Comparison of ENCODE assay signal across 13 mouse cellular contexts in genomic region chr5:139075791-139076190, GRCm38 (mm10).
A peak's percentile ranks its signal among the peaks of the same experiment; 100 is the strongest.
DNase-seq lines count a peak whose midpoint lies in the region; ATAC-seq and TF ChIP-seq lines count a peak whose summit lies in the region.
"Had no signal": no experiment of that assay in that cellular context is flagged by ENCODE, and none has a peak within 500 bp of the region (broad histone marks: within the 10 kb centered on the region; RNA-seq: fewer than 3 reads in every experiment).

No protein-coding gene starts in this region.

- TF ChIP-seq POLR2A in kidney, adult 2 months (IDR thresholded peaks at IDR 0.05; ENCODE audit: low read depth, low read length), result no peak

- H3K27ac ChIP-seq in forebrain, embryonic 16.5 days (ENCODE audit: low read length), result no peak overlapping the region
- H3K27ac ChIP-seq in forebrain, postnatal 0 days (ENCODE audit: low read depth, low read length), result no peak overlapping the region
- no peak overlapping the region for H3K27ac ChIP-seq in kidney, adult 2 months (ENCODE audit: insufficient read depth, low read depth, low read length)
- no peak overlapping the region for H3K27ac ChIP-seq in midbrain, embryonic 14.5 days (replicated peaks; ENCODE audit: low read depth, low read length)
- no peak overlapping the region for H3K27ac ChIP-seq in midbrain, embryonic 11.5 days (ENCODE audit: low read depth, low read length)
- H3K27ac ChIP-seq: embryonic facial prominence, embryonic 13.5 days; limb, embryonic 13.5 days; stomach, embryonic 15.5 days had no signal

- no peak overlapping the region for H3K9ac ChIP-seq in forebrain, embryonic 16.5 days (replicated peaks; ENCODE audit: low read depth, low read length)
- H3K9ac ChIP-seq in forebrain, postnatal 0 days, result no peak overlapping the region
- no peak overlapping the region for H3K9ac ChIP-seq in midbrain, embryonic 14.5 days (replicated peaks; ENCODE audit: low read length)
- H3K9ac ChIP-seq in midbrain, embryonic 11.5 days (ENCODE audit: low read length), result no peak overlapping the region
- H3K9ac ChIP-seq: embryonic facial prominence, embryonic 13.5 days; limb, embryonic 13.5 days; liver, postnatal 0 days; stomach, embryonic 15.5 days had no signal

- no peaks in the 10 kb centered on the region for H3K27me3 ChIP-seq in forebrain, embryonic 16.5 days (replicated peaks; ENCODE audit: control insufficient read depth, insufficient read depth, low read length)
- no peaks in the 10 kb centered on the region for H3K27me3 ChIP-seq in forebrain, postnatal 0 days (ENCODE audit: insufficient read depth, low read length)
- no peaks in the 10 kb centered on the region for H3K27me3 ChIP-seq in kidney, adult 2 months (replicated peaks; ENCODE audit: control insufficient read depth, insufficient read depth, low read length)
- no peaks in the 10 kb centered on the region for H3K27me3 ChIP-seq in midbrain, embryonic 14.5 days (ENCODE audit: control insufficient read depth, insufficient read depth, low read length)
- no peaks in the 10 kb centered on the region for H3K27me3 ChIP-seq in midbrain, embryonic 11.5 days (ENCODE audit: control insufficient read depth, insufficient read depth, low read length)
- H3K27me3 ChIP-seq: embryonic facial prominence, embryonic 13.5 days; limb, embryonic 13.5 days; stomach, embryonic 15.5 days had no signal

- no peaks in the 10 kb centered on the region for H3K36me3 ChIP-seq in forebrain, embryonic 16.5 days (ENCODE audit: control insufficient read depth, insufficient read depth)
- H3K36me3 ChIP-seq in forebrain, postnatal 0 days (ENCODE audit: insufficient read depth), result no peaks in the 10 kb centered on the region; the same call in 1 of the 2 replicates
- no peaks in the 10 kb centered on the region for H3K36me3 ChIP-seq in kidney, adult 2 months (ENCODE audit: control insufficient read depth, insufficient read depth, low read length)
- no peaks in the 10 kb centered on the region for H3K36me3 ChIP-seq in midbrain, embryonic 14.5 days (ENCODE audit: control insufficient read depth, insufficient read depth, low read length)
- H3K36me3 ChIP-seq in midbrain, embryonic 11.5 days (ENCODE audit: control insufficient read depth, insufficient read depth, low read length), result no peaks in the 10 kb centered on the region
- H3K36me3 ChIP-seq: G1E; limb, embryonic 13.5 days; stomach, embryonic 15.5 days had no signal

- 0 out of 2 replicates have a peak, but pooled peaks have one; percentile 25 for ATAC-seq in forebrain, embryonic 16.5 days
- no peak for ATAC-seq in forebrain, postnatal 0 days
- no peak for ATAC-seq in midbrain, embryonic 14.5 days (ENCODE audit: low FRiP score, low TSS enrichment)
- ATAC-seq in midbrain, embryonic 11.5 days (ENCODE audit: low FRiP score), result no peak

- H3K4me1 ChIP-seq in forebrain, embryonic 16.5 days (replicated peaks; ENCODE audit: control insufficient read depth, insufficient read depth, low read length), result peaks cover 24% of the 10 kb centered on the region
- H3K4me1 ChIP-seq in forebrain, postnatal 0 days (ENCODE audit: insufficient read depth), result no peaks in the 10 kb centered on the region
- no peaks in the 10 kb centered on the region for H3K4me1 ChIP-seq in kidney, adult 2 months (ENCODE audit: control insufficient read depth, insufficient read depth, low read length)
- H3K4me1 ChIP-seq in midbrain, embryonic 14.5 days (ENCODE audit: control insufficient read depth, insufficient read depth, low read length), result peaks cover 3% of the 10 kb centered on the region
- no peaks in the 10 kb centered on the region for H3K4me1 ChIP-seq in midbrain, embryonic 11.5 days (ENCODE audit: control insufficient read depth, insufficient read depth, low read length)

- H3K4me3 ChIP-seq in forebrain, embryonic 16.5 days (replicated peaks; ENCODE audit: low read length), result no peak overlapping the region
- H3K4me3 ChIP-seq in forebrain, postnatal 0 days (ENCODE audit: low read depth, low read length), result no peak overlapping the region
- H3K4me3 ChIP-seq in kidney, adult 2 months (ENCODE audit: insufficient read depth, low read depth, low read length), result no peak overlapping the region
- no peak overlapping the region for H3K4me3 ChIP-seq in midbrain, embryonic 14.5 days (replicated peaks; ENCODE audit: low read depth, low read length)
- H3K4me3 ChIP-seq in midbrain, embryonic 11.5 days (ENCODE audit: low read depth, low read length), result no peak overlapping the region
- H3K4me3 ChIP-seq: embryonic facial prominence, embryonic 13.5 days; gastrocnemius, adult 2 months; limb, embryonic 13.5 days; stomach, embryonic 15.5 days had no signal

- TF ChIP-seq CTCF in forebrain, postnatal 0 days (IDR thresholded peaks at IDR 0.05; ENCODE audit: low read depth), result no peak
- TF ChIP-seq CTCF in kidney, adult 2 months (conservative IDR thresholded peaks at IDR 0.05; ENCODE audit: insufficient read depth, insufficient read length, low read depth, low read length), result no peak

- H3K9me3 ChIP-seq in forebrain, embryonic 16.5 days (ENCODE audit: control insufficient read depth, low read length), result no peaks in the 10 kb centered on the region
- H3K9me3 ChIP-seq in forebrain, postnatal 0 days (ENCODE audit: low read length), result no peaks in the 10 kb centered on the region
- no peaks in the 10 kb centered on the region for H3K9me3 ChIP-seq in midbrain, embryonic 14.5 days (ENCODE audit: control insufficient read depth, low read length)
- H3K9me3 ChIP-seq in midbrain, embryonic 11.5 days (ENCODE audit: control insufficient read depth, low read length), result no peaks in the 10 kb centered on the region
- H3K9me3 ChIP-seq: embryonic facial prominence, embryonic 13.5 days; G1E; limb, embryonic 13.5 days; stomach, embryonic 15.5 days had no signal

- no peak overlapping the region for H3K4me2 ChIP-seq in forebrain, embryonic 16.5 days (ENCODE audit: low read length)
- H3K4me2 ChIP-seq in forebrain, postnatal 0 days (ENCODE audit: low read depth), result no peak overlapping the region
- H3K4me2 ChIP-seq in midbrain, embryonic 14.5 days (ENCODE audit: low read length), result no peak overlapping the region
- no peak overlapping the region for H3K4me2 ChIP-seq in midbrain, embryonic 11.5 days
- H3K4me2 ChIP-seq: embryonic facial prominence, embryonic 13.5 days; limb, embryonic 13.5 days; stomach, embryonic 15.5 days had no signal

- 26% methylated on average over 9 of the region's 9 CpGs for WGBS in forebrain, embryonic 16.5 days
- 19% methylated on average over 9 of the region's 9 CpGs for WGBS in forebrain, postnatal 0 days
- 17% methylated on average over 9 of the region's 9 CpGs for WGBS in kidney, adult 2 months
- 48% methylated on average over 9 of the region's 9 CpGs for WGBS in midbrain, embryonic 14.5 days
- WGBS in midbrain, embryonic 11.5 days, result 67% methylated on average over 9 of the region's 9 CpGs

- DNase-seq in forebrain, postnatal 0 days, result no peak
- peak; percentile 7 for DNase-seq in kidney, adult 11 months
- DNase-seq in kidney, adult 2 months, result no peak
- peak; percentile 38 for DNase-seq in midbrain, embryonic 14.5 days
- DNase-seq in midbrain, embryonic 11.5 days (ENCODE audit: low spot score, missing footprints), result no peak
- peak; percentile 52 for DNase-seq in brain, adult 2 months (ENCODE audit: low read depth, low spot score)

Comparison
In these comparisons a context has a peak if more than half of its experiments do, and no peak if none do; other contexts are left out.
1. DNase-seq: peak in kidney, adult 11 months (single experiment), midbrain, embryonic 14.5 days (single experiment) and brain, adult 2 months (single experiment); none in forebrain, postnatal 0 days (single experiment), kidney, adult 2 months (single experiment) and midbrain, embryonic 11.5 days (single experiment).